Mouse (Mus musculus) liver, adult 2 months (tissue): Measurements from ENCODE around the gene Fut11. TPM values are rescaled to one million over a fixed set of nuclear protein-coding genes. Genes with fewer than 3 reads are reported as not detected.

Source experiments
- DNase-seq: peaks from one replicate; pipeline ENCODE4 v3.0.0-alpha.2; 2011; ENCODE audit warnings: low read depth, low spot score; ENCODE audit errors: extremely low read depth
- H3K27ac ChIP-seq: fragments of 200-500 bp; replicated peaks from 2 replicates; pipeline ENCODE4 v1.5.1; 2012; ENCODE audit warnings: low read depth, mild to moderate bottlenecking, control low read depth, inconsistent platforms, low read length; ENCODE audit not compliant: insufficient read depth
- H3K27me3 ChIP-seq: fragments of 200-500 bp; 2 replicates; pipeline ENCODE4 v1.6.1; 2012; ENCODE audit warnings: mild to moderate bottlenecking, moderate library complexity, low read length, inconsistent platforms; ENCODE audit not compliant: control insufficient read depth, insufficient read depth
- H3K36me3 ChIP-seq: fragments of 200-500 bp; 2 replicates; pipeline ENCODE4 v1.6.1; 2012; ENCODE audit warnings: low read length, inconsistent platforms; ENCODE audit not compliant: control insufficient read depth, insufficient read depth
- H3K4me1 ChIP-seq: fragments of 200-500 bp; 2 replicates; pipeline ENCODE4 v1.6.1; 2011; ENCODE audit warnings: low read length; ENCODE audit not compliant: control insufficient read depth, insufficient read depth
- H3K4me3 ChIP-seq: fragments of 200-500 bp; 2 replicates; pipeline ENCODE4 v1.5.1; 2011; ENCODE audit warnings: low read depth, mild to moderate bottlenecking, control low read depth, low read length, moderate library complexity; ENCODE audit not compliant: insufficient read depth
- H3K79me2 ChIP-seq: fragments of 200-500 bp; 2 replicates; pipeline ENCODE4 v1.6.1; 2012; ENCODE audit warnings: inconsistent platforms, mild to moderate bottlenecking, low read length, moderate library complexity; ENCODE audit not compliant: control insufficient read depth, insufficient read depth
- H3K9ac ChIP-seq: fragments of 200-500 bp; 2 replicates; pipeline ENCODE4 v1.6.1; 2012; ENCODE audit warnings: low read depth, mild to moderate bottlenecking, control low read depth, inconsistent platforms, low read length
- CTCF ChIP-seq: fragments of 200-500 bp; IDR thresholded peaks from 2 replicates; pipeline ENCODE4 v1.5.1; 2011; ENCODE audit warnings: low read depth, low read length, control low read depth
- POLR2A ChIP-seq: fragments of 200-500 bp; IDR thresholded peaks from 2 replicates; pipeline ENCODE4 v1.6.1; 2011; ENCODE audit warnings: low read length, control low read depth; ENCODE audit not compliant: insufficient read depth; ENCODE audit errors: extremely low read depth
- WGBS: fragments of 180-500 bp; shearing (Covaris S2); methylation state at CpG from one replicate; pipeline ENCODE4 v1.1.7; 2018; 5-methylcytosine and 5-hydroxymethylcytosine counted together
- polyA plus RNA-seq: library from polyadenylated mRNA; depleted of rRNA; stranded (reverse); fragments of >200 nt; gene quantifications from 2 replicates; pipeline ENCODE4 v1.2.3, GENCODE M21; 2012
- total RNA-seq: library from RNA; depleted of rRNA; stranded (reverse); fragments of >200 nt; gene quantifications from 2 replicates; pipeline ENCODE4 v1.2.3, GENCODE M21; 2014

Fut11 gene
- total and polyA plus RNA-seq, 2 experiments, result 3.3 to 3.8 TPM

DNA sequence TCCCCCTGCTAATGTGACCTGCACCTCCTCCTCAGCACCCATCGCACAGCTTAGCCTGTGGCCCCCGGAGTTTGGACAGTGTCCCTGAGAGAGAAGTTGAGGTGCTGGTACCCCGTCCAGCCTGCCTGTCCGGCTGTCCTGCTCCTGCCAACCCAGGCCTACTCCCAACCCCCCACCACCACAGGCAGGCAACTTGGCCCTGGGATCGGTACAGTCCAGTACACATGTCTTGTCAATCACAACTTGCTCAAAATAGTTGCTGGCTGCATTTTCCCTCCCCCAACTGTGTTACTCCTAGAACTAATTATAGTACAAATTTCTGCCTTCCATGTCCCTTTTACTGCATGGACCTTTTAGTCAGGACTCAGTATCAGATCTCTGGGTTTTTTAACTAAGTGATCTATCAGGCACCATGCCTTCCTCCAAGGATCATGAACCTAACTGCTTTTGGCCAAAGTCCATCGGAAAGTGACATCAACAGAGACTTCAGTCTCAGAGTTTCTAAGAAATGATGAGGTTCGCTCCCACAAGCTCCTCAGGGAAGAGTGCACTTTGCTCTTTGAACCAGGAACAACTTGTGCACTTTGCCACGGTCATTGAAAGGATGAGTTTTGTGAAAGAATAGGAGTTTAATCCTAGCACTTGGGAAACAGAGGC lies 26.5 kb upstream of the Fut11 start, which contains the start of gene Synpo2l:
Gene Synpo2l, minus strand, starts transcription at position 201 of the 657 bp plus-strand sequence.
- TF ChIP-seq POLR2A, result no peak
- TF ChIP-seq CTCF, result no peak
- H3K27me3 ChIP-seq, result no peaks in the 10 kb centered on the region
- no peak within 1 kb of the TSS for H3K4me3 ChIP-seq
- no peaks in the 10 kb centered on the region for H3K36me3 ChIP-seq
- H3K4me1 ChIP-seq, result no peaks in the 10 kb centered on the region
- no peak within 1 kb of the TSS for H3K27ac ChIP-seq
- 77% methylated on average over 8 of the region's 8 CpGs for WGBS
- no peak for DNase-seq
- H3K79me2 ChIP-seq, result no peaks in the 10 kb centered on the region
- no peak within 1 kb of the TSS for H3K9ac ChIP-seq

DNA sequence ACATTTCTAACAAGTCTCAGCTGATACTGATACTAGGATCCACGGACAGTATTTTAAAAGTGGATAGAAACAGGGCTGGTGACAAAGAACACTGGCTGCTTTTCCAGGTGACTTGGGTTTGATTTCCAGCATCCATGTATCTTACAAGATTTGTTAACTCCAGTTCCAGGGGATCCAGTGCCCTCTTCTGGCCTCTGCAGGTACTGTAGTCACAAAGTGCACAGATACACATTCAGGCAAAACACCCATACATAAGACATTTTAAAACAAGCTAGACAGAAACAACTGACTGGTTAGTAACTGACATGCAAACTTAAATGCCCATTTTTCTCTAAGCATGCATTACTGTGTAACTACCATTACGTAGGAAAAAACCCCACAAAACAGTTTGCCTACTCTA lies 21.8 kb upstream of the Fut11 start:
- Histone ChIP-seq H3K27me3 (no peaks in the 10 kb centered on the region), H3K4me3 (no peak overlapping the region), H3K36me3 (peaks cover 13% of the 10 kb centered on the region), H3K9ac (no peak overlapping the region), H3K79me2 (peaks cover 10% of the 10 kb centered on the region), H3K4me1 (peaks cover 17% of the 10 kb centered on the region), H3K27ac (peak overlapping the region; percentile 82)
- whole genome bisulfite sequencing, result 92% methylated on average over 2 of the region's 2 CpGs
- TF ChIP-seq CTCF, result peak; percentile 47
- no peak for TF ChIP-seq POLR2A
- DNase-seq, result peak; percentile 57

DNA sequence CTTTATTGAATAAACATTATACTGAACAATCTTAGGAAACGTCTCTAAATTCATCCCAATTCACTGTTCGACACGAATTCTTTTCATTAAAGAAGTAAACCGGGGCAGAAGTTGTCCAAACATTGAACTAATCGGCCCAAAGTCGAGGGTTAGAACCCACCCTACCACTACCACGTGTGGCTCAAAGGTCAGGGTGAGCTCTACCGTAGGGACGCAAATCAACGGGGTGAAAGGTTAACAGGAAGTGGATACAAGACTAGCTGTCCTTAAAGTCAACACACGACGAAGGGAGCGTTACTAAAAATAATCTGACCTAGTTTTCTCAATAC lies 21.1 kb upstream of the Fut11 start:
- H3K36me3 ChIP-seq, result peaks cover 18% of the 10 kb centered on the region
- 3% methylated on average over 13 of the region's 13 CpGs for WGBS
- no peaks in the 10 kb centered on the region for H3K27me3 ChIP-seq
- DNase-seq, result peak; percentile 98
- peaks cover 11% of the 10 kb centered on the region for H3K79me2 ChIP-seq
- peak overlapping the region; percentile 12; the same call in 1 of the 2 replicates for H3K4me3 ChIP-seq
- H3K27ac ChIP-seq, result 0 out of 2 replicates have a peak overlapping the region, but pooled peaks have one; percentile 4
- no peak overlapping the region for H3K9ac ChIP-seq
- no peak for TF ChIP-seq CTCF
- TF ChIP-seq POLR2A, result no peak
- H3K4me1 ChIP-seq, result peaks cover 23% of the 10 kb centered on the region

DNA sequence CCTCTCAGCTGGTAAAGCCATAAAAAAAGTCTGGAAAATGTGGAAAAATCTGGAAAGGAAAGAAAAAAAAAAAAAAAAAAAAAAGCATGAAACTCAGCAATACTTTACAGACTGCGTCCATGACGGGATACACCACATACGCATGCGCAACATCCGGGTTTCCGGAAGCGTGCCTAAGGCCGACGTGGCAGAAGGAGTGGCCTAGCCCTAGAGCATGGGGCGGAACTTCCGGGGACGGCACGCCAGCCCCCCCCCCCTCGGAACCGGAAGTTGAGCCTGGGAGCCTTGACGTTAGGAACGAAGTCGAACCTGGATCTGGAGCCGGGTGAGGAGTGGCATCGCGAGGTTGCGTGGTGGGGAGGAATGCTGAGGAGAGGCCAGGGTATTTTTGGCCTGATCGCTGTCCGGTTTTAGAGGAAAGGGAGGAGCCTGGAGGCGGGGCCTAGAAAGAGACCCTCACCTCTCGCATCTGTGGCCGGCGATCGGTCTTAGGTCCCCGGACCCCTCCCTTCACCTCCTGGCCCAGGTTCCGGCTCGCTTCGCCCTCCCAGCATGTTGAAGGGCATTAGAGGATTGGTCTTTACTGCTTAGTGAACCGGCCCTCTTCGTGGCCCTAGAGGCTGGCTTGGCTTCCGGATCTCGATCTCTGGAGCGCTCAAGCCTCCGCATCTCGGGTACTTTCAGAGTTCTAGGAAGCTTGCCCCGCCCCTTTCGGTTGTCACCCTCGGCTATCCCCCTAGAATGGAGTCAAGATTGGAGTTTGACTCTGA lies 20.5 kb upstream of the Fut11 start, which contains the start of gene Sec24c:
Gene Sec24c, plus strand, starts transcription at position 245 of the 770 bp plus-strand sequence.
- H3K9ac ChIP-seq, result peak within 1 kb of the TSS; percentile 87
- DNase-seq, result peak; percentile 94
- H3K36me3 ChIP-seq, result peaks cover 23% of the 10 kb centered on the region
- peaks cover 24% of the 10 kb centered on the region for H3K4me1 ChIP-seq
- under 1% methylated on average over 43 of the region's 43 CpGs for WGBS
- peaks cover 16% of the 10 kb centered on the region for H3K79me2 ChIP-seq
- peak within 1 kb of the TSS; percentile 87 for H3K4me3 ChIP-seq
- peak within 1 kb of the TSS; percentile 93 for H3K27ac ChIP-seq
- TF ChIP-seq CTCF, result no peak
- TF ChIP-seq POLR2A, result peak; percentile 46; the same call in 1 of the 2 replicates
- H3K27me3 ChIP-seq, result no peaks in the 10 kb centered on the region

DNA sequence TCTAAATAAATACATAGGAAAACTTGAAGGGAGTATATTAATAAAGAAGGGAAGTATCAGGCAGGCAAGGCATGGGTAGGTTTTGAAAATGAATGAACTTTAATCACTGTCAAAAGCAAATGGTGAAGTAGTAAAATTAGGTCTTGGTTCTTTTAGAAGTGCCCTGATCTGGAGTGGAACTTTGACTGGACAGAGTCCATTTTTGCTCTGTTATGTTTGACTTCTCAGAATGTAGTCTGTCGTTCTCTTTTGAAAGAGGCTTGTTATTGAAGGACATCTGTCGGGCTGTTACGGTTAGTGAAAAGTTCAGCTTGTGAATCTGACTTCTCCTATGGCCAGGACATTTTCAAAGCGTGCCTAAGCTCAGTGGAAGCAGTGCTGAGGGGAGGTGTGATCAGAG lies 16.9 kb upstream of the Fut11 start:
- DNase-seq, result peak; percentile 89
- Histone ChIP-seq H3K79me2 (peaks cover 25% of the 10 kb centered on the region), H3K36me3 (peaks cover 46% of the 10 kb centered on the region), H3K4me3 (peak overlapping the region; percentile 25; the same call in 1 of the 2 replicates), H3K4me1 (peaks cover 26% of the 10 kb centered on the region), H3K27ac (peak overlapping the region; percentile 95), H3K9ac (peak overlapping the region; percentile 64), H3K27me3 (no peaks in the 10 kb centered on the region)
- TF ChIP-seq CTCF (no peak), POLR2A (no peak)
- WGBS, result 22% methylated on average over 4 of the region's 4 CpGs
